Mouse (Mus musculus): ENCODE results near the gene Cog1.

DNA sequence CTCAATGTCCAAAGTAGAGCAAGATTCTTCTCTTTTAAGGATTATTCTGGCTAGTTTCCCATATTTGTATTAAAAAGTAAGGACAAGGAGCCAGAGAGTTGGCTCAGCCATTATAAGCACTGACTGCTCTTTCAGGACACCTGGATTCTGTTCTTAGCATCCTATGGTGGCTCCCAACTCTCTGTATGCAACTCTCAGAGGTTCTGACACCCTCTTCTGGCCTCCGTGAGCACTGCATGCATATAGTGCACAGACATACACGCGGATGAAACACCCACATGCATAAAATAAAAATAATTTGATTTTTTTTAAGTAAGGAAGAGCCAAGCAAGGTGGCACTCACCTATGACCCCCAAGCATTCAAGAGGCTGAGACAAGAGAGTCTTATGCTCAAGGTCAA lies 3.8 kb upstream of the Cog1 start:
- TF ChIP-seq CTCF (IDR thresholded peaks at IDR 0.05; ENCODE audit: borderline replicate concordance, extremely low read depth, insufficient read depth, insufficient read length) (no peak), POLR2A (IDR thresholded peaks at IDR 0.05; ENCODE audit: borderline replicate concordance, extremely low read depth, insufficient read depth, insufficient read length, poor library complexity, severe bottlenecking) (no peak)

All from brain, embryonic 14.5 days (tissue).